Mouse (Mus musculus) G1E (cell line): ENCODE measurements around the gene Grsf1. TPM values are rescaled to one million over a fixed set of nuclear protein-coding genes. Genes with fewer than 3 reads are reported as not detected.

Experiments used
- ATAC-seq: 2 replicates; pipeline ENCODE4 v1.8.0; 2016; ENCODE audit warnings: mild to moderate bottlenecking; ENCODE audit not compliant: insufficient number of reproducible peaks, poor library complexity, low FRiP score, severe bottlenecking; ENCODE audit errors: extremely low read depth
- DNase-seq: peaks from one replicate; pipeline ENCODE4 v3.0.0; 2012; ENCODE audit warnings: low spot score
- H3K27me3 ChIP-seq: 2 replicates; pipeline ENCODE4 v1.6.1; 2012; ENCODE audit warnings: mild to moderate bottlenecking, low read length, inconsistent platforms; ENCODE audit not compliant: insufficient read depth
- H3K36me3 ChIP-seq: replicated peaks from 2 replicates; pipeline ENCODE3; 2012; ENCODE audit warnings: mild to moderate bottlenecking, inconsistent platforms
- H3K4me1 ChIP-seq: 2 replicates; pipeline ENCODE4 v1.6.1; 2012; ENCODE audit warnings: low read depth, low read length, inconsistent platforms, mixed read lengths; ENCODE audit not compliant: insufficient read depth
- H3K4me3 ChIP-seq: 2 replicates; pipeline ENCODE4 v1.5.1; 2012; ENCODE audit warnings: low read depth, mild to moderate bottlenecking, inconsistent platforms, low read length, moderate library complexity, mixed read lengths
- H3K9me3 ChIP-seq: replicated peaks from 2 replicates; pipeline ENCODE4 v1.6.1; 2012; ENCODE audit warnings: inconsistent platforms
- CTCF ChIP-seq: IDR thresholded peaks from 2 replicates; pipeline ENCODE4 v1.5.1; 2012; ENCODE audit warnings: low read depth, low read length, inconsistent platforms, mixed read lengths
- GATA1 ChIP-seq: IDR thresholded peaks from 2 replicates; pipeline ENCODE4 v1.6.1; 2012; ENCODE audit warnings: borderline replicate concordance, low read length, inconsistent platforms, mixed read lengths
- GATA2 ChIP-seq: IDR thresholded peaks from 2 replicates; pipeline ENCODE4 v1.6.1; 2012; ENCODE audit warnings: low read depth, low read length, inconsistent platforms, borderline replicate concordance
- POLR2AphosphoS5 ChIP-seq: IDR thresholded peaks from 2 replicates; pipeline ENCODE4 v1.6.1; 2012; ENCODE audit warnings: low read depth, low read length, inconsistent platforms; ENCODE audit not compliant: insufficient replicate concordance
- TAL1 ChIP-seq: conservative IDR thresholded peaks from 2 replicates; pipeline ENCODE4 v1.6.1; 2012; ENCODE audit warnings: low read depth, low read length, inconsistent platforms, mixed read lengths
- polyA plus RNA-seq: library from polyadenylated mRNA; stranded (reverse); fragments of >175 nt; gene quantifications from 2 replicates; pipeline ENCODE4 v1.2.3, GENCODE M21; 2012
- total RNA-seq, 2 experiments: library from RNA; stranded (forward) in 1 of 2; stranded (reverse) in 1 of 2; fragments of 200-1000 nt in 1 of 2; fragments of >200 nt in 1 of 2; fragmentation: Nextera tagmentation in 1 of 2; gene quantifications; 2 replicates each; pipeline ENCODE4 v1.2.3; 2014 to 2017

The Grsf1 gene
- total and polyA plus RNA-seq, 3 experiments: 57.3 to 130 (median 128) TPM

DNA sequence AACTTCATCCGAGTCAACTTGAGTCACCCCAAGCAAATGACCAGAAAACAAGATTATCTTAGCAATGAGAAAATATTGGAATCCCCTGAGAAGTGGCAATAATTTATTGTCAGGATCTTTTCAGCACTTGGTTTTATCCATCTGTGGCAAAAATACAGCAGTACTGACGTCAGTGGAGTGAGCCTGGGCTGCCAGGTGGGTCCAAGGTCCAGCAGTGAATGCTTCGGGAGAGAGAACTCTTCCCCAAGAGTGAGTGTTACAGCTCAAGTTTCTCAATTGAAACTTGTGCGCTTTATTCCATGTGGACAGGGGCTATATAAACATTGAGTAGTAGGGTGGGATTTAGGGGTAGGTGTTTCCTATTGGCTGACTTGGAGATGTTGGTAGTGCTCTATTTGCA is 26.1 kb upstream of the Grsf1 start:
- ATAC-seq (no peak), DNase-seq (no peak)
- no peaks in the 10 kb centered on the region for H3K36me3 ChIP-seq
- no peak for TF ChIP-seq GATA1
- TF ChIP-seq TAL1: no peak
- TF ChIP-seq CTCF: no peak
- no peak for TF ChIP-seq GATA2
- TF ChIP-seq POLR2AphosphoS5: no peak
- no peaks in the 10 kb centered on the region for H3K4me1 ChIP-seq
- peaks cover 31% of the 10 kb centered on the region for H3K27me3 ChIP-seq
- no peaks in the 10 kb centered on the region for H3K9me3 ChIP-seq
- no peak overlapping the region for H3K4me3 ChIP-seq

DNA sequence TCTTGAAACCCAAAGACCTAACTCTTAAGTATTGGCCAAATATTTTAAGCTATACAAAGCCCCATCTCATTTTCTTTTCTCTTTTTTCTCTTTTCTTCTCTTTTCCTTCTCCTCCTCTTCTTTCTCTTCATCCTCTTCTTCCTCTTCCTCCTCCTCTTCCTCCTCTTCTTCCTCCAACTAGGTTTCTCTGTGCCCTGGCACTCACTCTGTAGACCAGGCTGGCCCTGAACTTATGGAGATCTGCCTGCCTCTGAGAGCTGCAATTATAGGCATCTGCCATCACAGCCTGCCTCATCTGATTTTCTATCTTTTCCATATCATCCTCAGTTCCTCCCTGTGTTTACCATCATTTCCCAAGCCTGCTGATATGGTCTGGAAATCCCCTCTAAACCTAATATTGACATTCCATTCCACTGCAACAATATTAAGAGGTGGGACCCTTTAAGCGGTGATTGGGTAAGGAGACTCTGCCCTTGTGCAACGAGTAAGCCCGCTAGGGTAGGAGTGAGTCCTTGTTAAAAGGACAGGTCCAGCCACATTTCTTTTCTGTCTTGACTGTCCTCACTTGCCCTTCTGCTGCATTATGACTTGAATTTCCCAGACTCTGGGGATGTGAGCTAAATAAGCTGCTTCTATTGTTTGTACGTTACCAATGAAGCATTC is 23.4 kb upstream of the Grsf1 start:
- Histone ChIP-seq H3K4me1 (no peaks in the 10 kb centered on the region), H3K27me3 (peaks cover 24% of the 10 kb centered on the region), H3K9me3 (no peaks in the 10 kb centered on the region), H3K36me3 (no peaks in the 10 kb centered on the region), H3K4me3 (no peak overlapping the region)
- no peak for DNase-seq
- TF ChIP-seq TAL1: no peak
- TF ChIP-seq GATA2: no peak
- no peak for TF ChIP-seq CTCF
- no peak for TF ChIP-seq GATA1
- no peak for TF ChIP-seq POLR2AphosphoS5
- no peak for ATAC-seq

DNA sequence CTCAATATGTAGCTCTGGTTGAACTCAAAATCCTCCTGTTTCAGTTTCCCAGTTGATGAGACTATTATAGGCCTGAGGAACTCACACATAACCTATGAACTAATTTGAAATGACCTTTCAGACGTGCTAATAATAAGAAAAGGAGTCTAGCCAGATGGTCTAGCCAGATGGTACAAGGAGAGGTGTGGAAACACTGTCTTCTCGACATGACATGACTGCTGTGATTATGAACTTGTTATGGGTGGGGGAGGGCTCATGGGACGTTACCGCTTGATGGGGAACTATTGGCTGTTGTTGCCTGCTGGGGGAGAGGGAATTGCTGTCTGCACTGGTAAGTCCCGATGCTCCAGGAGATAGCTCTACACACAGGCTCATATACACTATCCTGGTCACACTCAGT is 21.3 kb upstream of the Grsf1 start:
- no peak for ATAC-seq
- DNase-seq: no peak
- TF ChIP-seq GATA2 (no peak), TAL1 (no peak)
- Histone ChIP-seq H3K4me1 (no peaks in the 10 kb centered on the region), H3K9me3 (no peaks in the 10 kb centered on the region), H3K27me3 (peaks cover 21% of the 10 kb centered on the region), H3K4me3 (no peak overlapping the region), H3K36me3 (no peaks in the 10 kb centered on the region)

DNA sequence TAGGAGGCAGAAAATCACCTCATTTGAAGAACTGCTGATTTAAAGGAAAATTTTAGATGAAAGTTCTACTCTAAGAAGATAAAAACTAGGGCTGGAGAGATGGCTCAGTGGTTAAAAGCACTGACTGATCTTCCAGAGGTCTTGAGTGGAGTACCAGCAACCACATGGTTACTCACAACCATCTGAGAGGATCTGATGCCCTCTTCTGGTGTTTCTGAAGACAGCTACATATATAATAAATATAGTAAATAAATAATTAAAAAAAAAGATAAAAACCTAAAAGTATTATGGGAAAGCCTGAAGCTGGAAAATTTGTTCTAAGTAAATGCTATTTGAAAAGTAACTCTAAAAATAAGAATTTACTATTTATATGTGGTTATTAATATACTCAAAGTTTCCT is 17.1 kb upstream of the Grsf1 start:
- Histone ChIP-seq H3K36me3 (no peaks in the 10 kb centered on the region), H3K4me3 (no peak overlapping the region), H3K4me1 (peaks cover 7% of the 10 kb centered on the region), H3K27me3 (peaks cover 8% of the 10 kb centered on the region), H3K9me3 (no peaks in the 10 kb centered on the region)
- ATAC-seq: no peak
- TF ChIP-seq POLR2AphosphoS5 (no peak), GATA2 (no peak), TAL1 (no peak), GATA1 (no peak), CTCF (no peak)
- no peak for DNase-seq

DNA sequence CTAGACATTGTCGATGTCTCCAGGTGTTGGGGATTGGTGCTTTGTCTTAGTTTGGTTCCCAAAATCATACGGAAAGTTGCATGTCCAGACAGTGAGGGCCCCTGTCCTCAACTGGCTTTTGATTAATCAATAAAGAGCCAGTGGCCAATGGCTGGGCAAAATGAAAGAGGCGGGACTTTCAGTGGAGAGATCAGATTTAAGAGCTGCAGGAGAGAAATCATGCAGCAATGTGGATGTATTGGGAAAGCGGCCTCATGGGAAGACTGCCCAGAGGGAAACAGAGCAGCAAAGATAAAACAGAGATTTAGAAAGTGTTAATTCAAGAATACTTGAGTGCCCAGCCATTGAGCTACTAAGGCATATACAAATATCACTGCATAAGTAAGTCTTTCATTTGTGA is 16.6 kb upstream of the Grsf1 start:
- H3K36me3 ChIP-seq: no peaks in the 10 kb centered on the region
- DNase-seq (no peak), ATAC-seq (no peak)
- TF ChIP-seq GATA1 (no peak), CTCF (no peak), GATA2 (no peak), POLR2AphosphoS5 (no peak), TAL1 (no peak)
- peaks cover 7% of the 10 kb centered on the region for H3K4me1 ChIP-seq
- peaks cover 10% of the 10 kb centered on the region for H3K27me3 ChIP-seq
- no peak overlapping the region for H3K4me3 ChIP-seq
- no peaks in the 10 kb centered on the region for H3K9me3 ChIP-seq

DNA sequence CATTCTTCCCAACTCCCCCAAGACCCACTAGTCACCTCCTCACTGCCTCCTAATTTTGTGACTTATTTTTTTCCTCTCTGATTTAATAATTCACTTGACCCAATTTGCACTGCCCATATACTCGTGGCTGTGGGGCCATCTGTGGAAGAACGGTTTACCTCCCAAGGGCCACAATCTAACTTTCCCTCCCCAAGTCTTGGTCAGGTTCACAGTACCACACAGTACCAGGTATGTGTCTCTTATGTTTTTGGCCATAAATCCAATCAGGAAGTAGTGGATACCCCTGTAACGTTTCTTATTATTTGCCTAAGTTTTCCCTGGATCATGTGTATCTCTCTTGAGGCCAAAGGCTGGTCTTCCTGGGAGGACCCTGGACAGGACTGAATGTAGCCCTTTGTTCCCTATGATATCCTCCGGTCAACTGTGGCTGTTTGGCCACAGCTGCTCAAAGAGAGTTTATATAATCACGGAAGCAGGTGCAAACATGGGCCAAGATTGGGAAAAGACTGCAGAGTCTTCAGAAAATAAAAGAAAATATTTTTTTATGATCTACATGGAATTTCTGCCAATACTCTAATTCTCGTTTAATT is 15.6 kb upstream of the Grsf1 start:
- no peak overlapping the region for H3K4me3 ChIP-seq
- H3K4me1 ChIP-seq: peaks cover 7% of the 10 kb centered on the region
- no peaks in the 10 kb centered on the region for H3K9me3 ChIP-seq
- TF ChIP-seq TAL1 (no peak), GATA1 (no peak), POLR2AphosphoS5 (no peak), GATA2 (no peak), CTCF (no peak)
- ATAC-seq: no peak
- H3K27me3 ChIP-seq: peaks cover 13% of the 10 kb centered on the region
- DNase-seq: no peak
- H3K36me3 ChIP-seq: no peaks in the 10 kb centered on the region
